Mouse (Mus musculus): ENCODE measurements around the gene Ptprh. TPM values are rescaled to one million over a fixed set of nuclear protein-coding genes. Genes with fewer than 3 reads are reported as not detected.
"Not testable (repeated sequence)": the region's sequence is repeated elsewhere in the genome, so short reads cannot be mapped to it uniquely, and the experiment has no call there.

The Ptprh gene
- total RNA-seq, 2 experiments from 2014 or later = not detected

DNA sequence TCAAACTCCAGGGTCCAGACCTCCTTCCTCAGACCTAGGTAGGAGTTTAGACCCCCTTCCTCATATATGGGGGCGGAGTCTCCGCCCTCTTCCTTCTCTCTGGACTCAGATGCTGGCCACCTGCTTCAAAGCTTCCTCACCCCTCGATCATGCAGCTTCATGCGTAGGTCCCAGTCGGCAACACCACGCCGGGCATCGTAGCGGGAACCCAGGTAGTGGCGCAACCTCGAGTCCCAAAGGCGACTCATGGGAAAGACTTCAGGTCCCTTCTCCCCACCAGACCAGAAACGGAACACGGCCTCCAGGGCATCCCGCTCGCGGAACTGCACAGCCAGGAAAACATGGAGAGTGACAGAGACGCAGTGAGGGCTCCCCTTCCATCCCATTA is 76.5 kb downstream of the Ptprh start:
- DNase-seq = no peak
- TF ChIP-seq CTCF (IDR thresholded peaks at IDR 0.05) = no peak
- intact Hi-C loops (cut with DNase I) = no loop called here
- Histone ChIP-seq H3K27ac (no peak overlapping the region), H3K4me3 (no peak overlapping the region)

DNA sequence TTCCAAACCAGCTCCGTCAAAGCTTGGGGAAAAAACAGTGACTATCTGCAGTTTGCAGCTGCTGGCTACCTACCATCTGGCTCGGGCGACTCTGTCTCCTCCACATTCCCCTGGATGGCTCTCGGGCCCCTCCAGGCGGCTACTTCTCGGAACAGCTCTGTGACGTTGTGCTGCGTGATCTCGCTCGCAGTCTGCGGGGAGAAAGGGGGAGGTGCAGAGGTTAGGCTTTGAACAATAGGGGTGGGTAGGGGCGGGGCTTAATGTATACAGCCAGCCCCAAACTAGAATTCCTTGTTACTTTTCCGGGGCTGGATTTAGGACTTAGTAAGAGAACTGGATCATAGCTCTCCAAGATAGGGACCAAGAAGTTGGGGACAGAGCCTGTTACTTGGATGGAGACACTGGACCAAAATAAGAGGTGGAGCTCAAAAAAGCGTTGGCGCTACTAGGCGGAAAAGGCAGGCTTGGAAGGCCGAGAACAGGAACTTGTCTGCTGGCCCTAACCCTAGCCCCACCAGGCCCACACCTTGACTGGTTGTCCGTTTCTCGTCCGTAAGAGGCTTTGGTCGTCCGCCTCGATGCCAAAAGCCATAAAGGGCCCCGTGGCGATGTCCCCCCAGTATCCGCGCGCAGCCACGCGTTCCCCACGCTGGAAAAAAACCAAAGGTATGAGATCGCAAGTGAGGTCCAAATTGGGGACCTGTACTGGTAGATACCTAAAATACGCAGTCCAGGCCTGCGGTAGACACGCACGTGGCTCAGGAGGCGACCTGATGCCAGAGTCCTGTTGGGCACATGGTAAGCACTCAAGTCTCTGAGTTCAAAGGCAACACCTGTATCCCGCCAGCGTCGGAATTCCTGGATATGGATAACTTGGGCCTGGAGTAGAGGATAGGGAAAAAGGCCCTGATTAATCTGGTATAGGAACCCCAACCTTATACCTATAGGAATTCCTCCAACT is 77.2 kb downstream of the Ptprh start:
- peak; percentile 63 for TF ChIP-seq CTCF (IDR thresholded peaks at IDR 0.05)
- DNase-seq = peak; percentile 79
- Histone ChIP-seq H3K27ac (peak overlapping the region; percentile 72), H3K4me3 (peak overlapping the region; percentile 62)
- intact Hi-C loops (cut with DNase I) = no loop called here

DNA sequence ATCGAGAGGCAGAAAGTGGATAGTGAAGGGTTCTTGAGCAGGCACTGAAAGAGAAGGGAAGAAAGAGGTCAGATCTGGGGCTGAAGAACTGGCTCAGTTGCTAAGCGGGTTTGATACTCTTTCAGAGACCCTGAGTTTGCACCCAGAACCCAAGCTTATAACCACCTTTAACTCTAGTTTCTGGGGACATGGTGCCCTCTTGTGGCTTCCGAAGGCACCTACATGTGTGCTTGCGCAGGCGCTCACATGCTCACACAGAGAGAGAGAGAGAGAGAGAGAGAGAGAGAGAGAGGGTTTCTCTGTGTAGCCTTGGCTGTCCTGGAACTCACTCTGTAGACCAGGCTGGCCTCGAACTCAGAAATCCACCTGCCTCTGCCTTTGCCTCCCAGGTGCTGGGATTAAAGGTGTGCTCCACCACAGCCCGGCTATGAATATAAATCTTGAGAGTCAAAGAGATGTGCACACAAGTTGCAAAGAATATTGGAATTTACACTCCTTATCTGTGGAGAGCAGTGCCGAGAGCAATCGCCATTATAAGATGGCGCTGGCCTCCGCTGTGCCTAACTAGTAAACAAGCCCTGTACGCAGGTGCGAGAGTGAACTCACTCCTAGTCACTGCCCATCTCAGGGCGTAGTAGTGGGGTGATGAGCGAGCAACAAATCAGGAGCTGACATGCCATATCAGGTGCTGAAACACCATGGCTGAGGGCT is 79.5 kb downstream of the Ptprh start, which contains the start of gene Tnni3:
TSS of gene Tnni3 (minus strand) at position 18 of the 711 bp plus-strand sequence.
- peak; percentile 69 for TF ChIP-seq CTCF (IDR thresholded peaks at IDR 0.05)
- H3K27ac ChIP-seq; intact Hi-C loops (cut with DNase I); DNase-seq; H3K4me3 ChIP-seq: not testable (repeated sequence)

DNA sequence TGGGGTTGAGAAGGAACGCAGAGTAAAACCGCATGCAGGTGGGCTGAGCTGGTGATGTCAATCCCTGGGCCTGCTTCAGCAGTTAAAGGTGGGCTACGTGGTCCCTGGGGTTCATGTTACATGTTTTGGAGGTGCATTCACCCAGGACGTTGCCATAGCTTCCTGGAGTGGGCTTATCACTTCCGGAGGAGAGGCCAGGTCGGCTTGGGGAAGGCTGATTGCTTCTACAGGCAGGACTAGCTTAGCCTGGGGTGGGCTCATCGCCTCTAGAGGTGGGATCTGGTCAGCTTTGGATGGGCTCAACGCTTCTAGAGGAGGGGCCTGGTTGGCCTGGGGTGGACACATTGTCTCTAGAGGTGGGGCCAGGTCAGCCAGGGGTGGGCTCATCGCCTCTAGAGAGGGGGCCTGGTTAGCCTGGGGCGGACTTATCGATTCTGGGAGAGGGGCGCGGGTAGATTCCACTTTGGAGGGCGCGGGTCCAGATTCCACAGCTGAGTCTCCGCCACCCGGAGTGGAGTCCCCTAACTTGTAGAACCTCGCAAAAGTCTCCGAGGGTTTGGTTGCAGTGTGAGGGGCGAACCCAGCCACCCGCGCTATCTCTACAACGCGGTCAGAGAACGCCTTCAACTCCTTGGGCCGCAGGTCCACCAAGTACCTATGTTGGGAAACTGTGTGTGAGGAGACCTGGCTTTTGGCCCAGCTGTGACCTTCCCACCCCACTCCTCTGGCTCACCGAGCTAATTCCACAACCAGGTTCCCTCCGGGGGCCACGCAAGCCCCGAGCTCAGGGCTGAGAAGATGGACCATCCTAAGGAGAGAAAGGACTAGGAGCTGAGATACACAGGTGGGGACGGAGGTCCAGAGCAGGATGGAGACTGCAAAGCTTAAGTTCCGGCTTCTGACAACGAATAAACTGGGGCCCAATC is 80.4 kb downstream of the Ptprh start:
- DNase-seq = no peak
- intact Hi-C loops (cut with DNase I) = no loop called here
- Histone ChIP-seq H3K27ac (no peak overlapping the region), H3K4me3 (no peak overlapping the region)
- no peak for TF ChIP-seq CTCF (IDR thresholded peaks at IDR 0.05)

DNA sequence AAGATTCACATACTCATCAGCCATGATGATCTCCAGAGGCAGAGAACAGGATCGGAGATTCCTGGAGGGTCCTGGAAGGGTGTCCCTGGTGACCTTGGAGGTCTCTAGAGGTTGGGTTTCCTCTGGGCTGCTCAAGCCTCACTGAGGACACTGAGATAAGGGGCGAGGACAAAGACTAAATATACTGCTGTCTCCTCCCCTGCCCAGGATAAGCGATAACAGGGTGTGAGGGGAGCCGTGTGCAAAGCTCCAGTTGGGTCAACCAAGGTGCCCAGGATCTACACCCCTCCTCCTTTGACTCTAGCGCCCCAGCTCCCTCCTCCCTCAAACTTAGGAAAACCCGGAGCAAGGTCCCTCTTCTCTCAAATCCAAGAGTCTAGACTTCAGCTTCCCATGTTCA is 81.5 kb downstream of the Ptprh start:
- H3K4me3 ChIP-seq = no peak overlapping the region
- no peak for TF ChIP-seq CTCF (IDR thresholded peaks at IDR 0.05)

DNA sequence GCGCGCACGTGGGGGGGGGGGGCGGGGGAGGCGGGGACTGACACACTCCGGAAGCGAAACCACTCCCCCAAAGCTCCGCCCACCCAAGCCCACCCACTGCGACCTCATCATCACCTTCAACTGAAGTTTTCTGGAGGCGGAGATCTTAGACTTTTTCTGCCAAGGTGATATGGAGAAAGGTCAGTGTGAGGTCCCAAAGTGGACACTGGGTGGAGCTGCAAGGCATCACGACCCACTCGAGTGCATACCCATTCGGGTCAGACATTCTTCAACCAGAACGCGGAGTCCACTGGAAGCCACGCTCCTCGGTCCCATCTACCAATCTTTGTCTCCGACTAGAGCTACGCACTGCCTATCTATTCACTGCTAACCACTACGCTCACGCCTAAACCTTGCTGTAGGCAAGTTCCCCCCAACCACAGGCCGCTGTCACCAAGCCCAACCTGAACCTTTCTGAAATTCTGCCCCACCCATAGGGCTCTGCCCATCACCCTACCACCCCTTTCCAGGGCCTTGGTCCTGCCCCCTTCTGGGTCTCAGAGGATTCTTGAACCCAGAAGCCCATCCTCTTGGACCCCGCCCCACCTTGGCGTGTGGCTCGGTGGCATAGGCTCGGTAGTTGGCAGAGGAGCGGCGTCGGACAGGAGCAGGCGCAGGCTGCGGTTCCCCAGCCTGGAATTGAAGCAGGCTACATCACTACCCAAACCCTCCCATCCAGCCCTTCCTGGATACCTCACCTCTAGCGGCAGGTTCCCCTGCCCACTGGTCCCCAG is 82.4 kb downstream of the Ptprh start:
- H3K4me3 ChIP-seq = peak overlapping the region; percentile 48
- TF ChIP-seq CTCF (IDR thresholded peaks at IDR 0.05) = no peak
- H3K27ac ChIP-seq = no peak overlapping the region
- DNase-seq = no peak
- intact Hi-C loops (cut with DNase I) = no loop called here

More for the DNA sequence above, 81.5 kb downstream of the Ptprh start:
- intact Hi-C loops (cut with DNase I) = no loop called here
- no peak for DNase-seq
- no peak overlapping the region for H3K27ac ChIP-seq

DNA sequence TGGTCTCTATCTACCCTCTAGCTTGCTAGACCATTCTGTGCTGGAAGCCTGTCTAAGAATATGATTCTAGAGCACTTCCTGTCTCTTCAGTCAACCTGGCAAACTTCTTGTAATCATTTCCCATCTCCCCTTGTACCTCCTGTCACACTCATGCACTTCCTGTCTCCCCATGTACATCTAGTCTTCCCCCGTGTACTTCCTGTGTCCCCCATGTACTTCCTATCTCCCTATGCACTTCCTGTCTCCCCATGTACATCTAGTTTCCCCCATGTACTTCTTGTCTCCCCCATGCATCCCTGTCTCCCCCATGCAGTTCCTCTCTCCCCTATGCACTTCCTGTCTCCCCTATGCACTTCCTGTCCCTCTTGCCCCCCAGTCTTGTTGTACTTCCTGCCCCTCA is 85.4 kb downstream of the Ptprh start:
- Histone ChIP-seq H3K4me3 (no peak overlapping the region), H3K27ac (no peak overlapping the region)
- intact Hi-C loops (cut with DNase I) = no loop called here
- DNase-seq = no peak
- no peak for TF ChIP-seq CTCF (IDR thresholded peaks at IDR 0.05)

DNA sequence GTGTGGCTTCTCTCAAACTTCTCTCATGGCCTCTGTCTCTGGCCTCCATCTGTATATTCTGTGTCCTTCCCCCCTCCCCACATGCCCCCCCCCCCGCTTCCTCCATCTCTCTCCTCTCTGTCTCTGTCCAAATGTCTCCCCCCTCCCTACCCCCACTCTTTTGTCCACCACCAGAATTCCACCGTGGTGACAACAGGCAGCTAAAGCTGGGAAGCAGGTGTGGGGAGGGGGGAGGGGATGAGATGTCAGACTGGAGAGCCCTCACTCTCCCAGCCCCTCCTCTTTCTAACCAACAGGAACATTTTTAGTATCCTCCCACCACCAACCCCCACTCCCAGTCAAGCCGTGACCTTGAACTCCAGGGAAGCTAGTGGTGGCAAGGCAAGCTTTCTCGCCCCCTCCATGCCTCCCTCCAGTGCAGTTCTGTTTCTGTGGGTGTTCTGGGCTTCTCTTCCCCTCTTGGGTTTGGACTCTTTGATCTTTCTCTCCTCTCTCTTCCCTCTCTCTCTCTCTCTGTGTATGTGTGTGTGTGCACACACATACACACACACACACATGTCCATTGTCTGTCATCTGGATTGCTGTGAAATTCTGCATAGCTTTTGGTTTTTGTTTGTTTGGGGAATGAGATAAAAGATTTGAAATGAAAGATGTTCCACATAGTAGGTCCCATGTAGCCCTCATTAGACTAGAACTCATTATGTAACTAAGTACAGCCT is 87.3 kb downstream of the Ptprh start, which contains the start of gene Tnnt1:
TSS of gene Tnnt1 (minus strand) at position 51 of the 719 bp plus-strand sequence.
- Histone ChIP-seq H3K27ac (peak within 1 kb of the TSS; percentile 24; the same call in 1 of the 2 replicates), H3K4me3 (no peak within 1 kb of the TSS; the same call in 1 of the 2 replicates)
- no peak for DNase-seq
- TF ChIP-seq CTCF (IDR thresholded peaks at IDR 0.05) = no peak
- intact Hi-C loops (cut with DNase I) = no loop called here

DNA sequence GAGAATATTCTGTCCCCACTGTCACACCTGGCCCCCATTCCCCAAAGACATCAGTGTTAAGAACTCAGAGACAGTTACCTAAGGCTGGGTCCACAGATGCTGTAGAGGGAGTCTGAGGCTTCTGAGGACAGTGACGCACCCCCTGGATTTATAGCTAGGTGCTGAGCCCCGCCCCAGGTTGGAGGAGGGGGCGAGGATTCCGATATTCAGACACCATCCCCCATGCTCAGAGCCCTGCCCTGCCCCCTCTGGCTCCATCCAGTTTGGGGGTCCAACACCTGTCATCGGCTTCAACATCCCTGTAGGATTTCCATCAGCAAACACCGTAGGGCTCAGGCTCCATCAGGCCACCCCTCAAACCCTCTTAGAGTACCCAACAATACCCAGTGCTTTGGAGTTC is 88.0 kb downstream of the Ptprh start:
- Histone ChIP-seq H3K27ac (peak overlapping the region; percentile 24; the same call in 1 of the 2 replicates), H3K4me3 (no peak overlapping the region)
- no peak for DNase-seq
- TF ChIP-seq CTCF (IDR thresholded peaks at IDR 0.05) = no peak
- intact Hi-C loops (cut with DNase I) = no loop called here

DNA sequence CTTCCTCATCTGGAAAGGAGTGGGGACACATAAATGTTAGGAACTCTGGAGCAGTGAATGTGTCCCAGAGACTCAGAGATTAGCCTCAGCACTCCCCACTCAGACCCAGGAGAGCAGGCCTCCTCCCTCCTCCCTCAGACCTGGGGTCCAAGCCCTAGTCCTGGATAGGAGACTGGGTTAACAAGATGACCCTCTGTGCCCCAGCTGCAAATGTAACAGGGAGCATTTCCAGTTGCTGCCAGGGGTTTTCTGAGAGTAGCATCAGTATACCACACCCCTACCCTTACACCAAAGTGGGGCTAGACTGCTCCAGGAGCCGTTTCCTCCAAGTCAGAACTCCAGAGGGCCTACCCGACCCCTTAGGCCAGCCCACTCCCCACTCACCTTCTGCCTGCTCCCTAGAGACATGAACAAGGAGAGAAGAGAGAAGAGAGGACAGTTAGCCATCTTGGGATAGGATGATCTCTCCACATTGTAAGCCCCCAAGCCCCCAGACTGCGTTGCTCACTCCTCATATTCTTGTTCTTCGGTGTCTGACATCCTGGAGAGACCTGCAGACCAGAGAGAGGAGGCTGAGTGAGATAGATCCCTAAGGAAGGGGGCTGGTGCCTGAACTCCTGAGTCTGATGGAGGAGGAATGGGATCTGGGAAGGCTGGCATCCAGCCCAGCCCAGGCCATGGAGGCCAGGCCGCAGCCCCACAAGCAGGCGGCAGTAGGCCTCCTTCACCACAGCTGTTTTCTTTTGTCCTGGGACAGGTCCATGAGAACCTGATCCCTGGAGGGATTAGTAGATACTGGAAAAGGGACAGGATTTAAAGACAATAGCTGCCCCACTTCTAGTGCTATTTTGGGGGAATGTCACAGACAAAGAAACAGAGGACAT is 89.8 kb downstream of the Ptprh start:
- intact Hi-C loops (cut with DNase I) = no loop called here
- DNase-seq = no peak
- H3K27ac ChIP-seq = peak overlapping the region; percentile 41; the same call in 1 of the 2 replicates

More for the DNA sequence above, 89.8 kb downstream of the Ptprh start:
- no peak for TF ChIP-seq CTCF (IDR thresholded peaks at IDR 0.05)
- peak overlapping the region; percentile 17 for H3K4me3 ChIP-seq
